22 mouse cellular contexts compared by ENCODE assay signal in the genomic region with DNA sequence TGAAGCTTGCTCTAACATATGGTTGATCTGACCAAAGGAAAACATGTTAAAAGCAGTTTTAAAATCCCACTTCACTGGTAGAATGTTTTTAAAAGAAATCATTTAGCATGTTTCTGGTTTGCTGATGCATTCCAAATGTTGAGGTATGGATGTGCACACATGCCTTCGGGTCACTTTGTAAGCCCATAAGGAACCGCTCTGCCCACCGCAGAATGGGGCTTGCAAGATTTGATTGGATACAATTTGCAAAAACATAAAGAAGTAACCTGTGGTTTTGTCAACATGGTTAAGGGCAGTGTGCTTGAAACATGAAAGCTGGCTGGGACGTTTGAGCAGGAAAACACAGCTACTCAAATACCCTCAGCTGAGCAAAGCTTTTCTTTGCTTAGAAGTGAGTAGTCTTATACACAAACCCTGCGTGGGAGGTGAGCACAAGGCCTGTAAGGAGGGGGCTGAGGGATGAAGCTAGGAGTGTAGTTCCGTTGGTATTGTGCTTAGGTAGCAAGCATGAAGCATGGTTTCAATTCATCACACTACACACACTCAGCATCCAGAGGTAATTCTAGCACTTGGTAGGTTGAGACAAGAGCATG.
"Had no signal": no experiment of that assay in that cellular context is flagged by ENCODE, and none has a peak within 500 bp of the region (broad histone marks: within the 10 kb centered on the region; RNA-seq: fewer than 3 reads in every experiment).

No protein-coding gene starts in this region.

- DNase-seq: kidney, adult 18-20 months; kidney, adult 9 months; kidney, postnatal 14 days; kidney, postnatal 4 days; layer of hippocampus, adult 9-11 months; layer of hippocampus, postnatal 36 days; left cerebral cortex, postnatal 4 days; liver, embryonic 13.5 days; lung, adult 2 months; right cerebral cortex, adult 18-20 months; right cerebral cortex, postnatal 14 days; right cerebral cortex, postnatal 4 days; spleen, adult 18-20 months; thymus, adult 18-20 months; thymus, postnatal 36 days had no signal

- ATAC-seq: midbrain, embryonic 15.5 days had no signal

- H3K9me3 ChIP-seq: liver, embryonic 13.5 days; midbrain, embryonic 12.5 days; midbrain, embryonic 15.5 days; neural tube, embryonic 12.5 days; neural tube, embryonic 15.5 days; stomach, embryonic 15.5 days had no signal

- H3K9ac ChIP-seq: liver, embryonic 13.5 days; midbrain, embryonic 12.5 days; midbrain, embryonic 15.5 days; neural tube, embryonic 12.5 days; neural tube, embryonic 15.5 days; stomach, embryonic 15.5 days had no signal

- H3K27me3 ChIP-seq: liver, embryonic 13.5 days; midbrain, embryonic 12.5 days; midbrain, embryonic 15.5 days; neural tube, embryonic 12.5 days; neural tube, embryonic 15.5 days; stomach, embryonic 15.5 days had no signal

- H3K4me2 ChIP-seq: liver, embryonic 13.5 days; midbrain, embryonic 12.5 days; midbrain, embryonic 15.5 days; neural tube, embryonic 12.5 days; neural tube, embryonic 15.5 days; stomach, embryonic 15.5 days had no signal

- H3K27ac ChIP-seq: liver, embryonic 13.5 days; macrophage; midbrain, embryonic 12.5 days; midbrain, embryonic 15.5 days; neural tube, embryonic 12.5 days; neural tube, embryonic 15.5 days; stomach, embryonic 15.5 days had no signal

- H3K36me3 ChIP-seq: liver, embryonic 13.5 days; midbrain, embryonic 12.5 days; midbrain, embryonic 15.5 days; neural tube, embryonic 12.5 days; neural tube, embryonic 15.5 days; stomach, embryonic 15.5 days had no signal

- H3K4me3 ChIP-seq: left cerebral cortex, adult 2 months; liver, embryonic 13.5 days; midbrain, embryonic 12.5 days; midbrain, embryonic 15.5 days; neural tube, embryonic 12.5 days; neural tube, embryonic 15.5 days; stomach, embryonic 15.5 days had no signal

- H3K4me1 ChIP-seq: liver, embryonic 13.5 days; midbrain, embryonic 12.5 days; midbrain, embryonic 15.5 days; neural tube, embryonic 12.5 days; neural tube, embryonic 15.5 days; stomach, embryonic 15.5 days had no signal
